Mouse (Mus musculus): ENCODE measurements around the gene Ergic1.

DNA sequence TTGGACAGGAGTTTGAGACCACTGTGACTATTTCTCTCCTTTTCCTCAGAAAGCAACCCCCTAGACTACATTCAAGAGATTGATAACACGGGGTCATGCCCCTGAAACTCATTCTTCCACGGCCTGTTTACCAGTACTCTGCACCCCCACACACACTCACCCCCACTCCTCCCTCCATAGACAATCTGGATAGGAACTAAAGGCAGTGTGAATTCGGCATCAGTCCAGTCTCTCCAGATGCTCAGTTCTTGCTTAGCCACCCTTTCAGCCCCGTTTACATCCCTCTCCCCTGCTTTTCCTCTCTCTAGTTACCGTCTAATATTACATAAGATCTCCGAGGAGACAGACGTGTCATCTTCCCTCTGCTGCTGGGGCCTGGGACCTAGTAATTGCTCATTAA, 132.9 kb downstream of the Ergic1 start:
- no peak for TF ChIP-seq EP300 (IDR thresholded peaks at IDR 0.05; ENCODE audit: low read depth)
- TF ChIP-seq CTCF (IDR thresholded peaks at IDR 0.05; ENCODE audit: low read depth) = no peak

Data from liver, postnatal 0 days (tissue).